Mouse (Mus musculus) embryo, embryonic 11.5 days (tissue): Measurements from ENCODE around the gene Raf1.

Source experiments
- DNase-seq: peaks from one replicate; pipeline ENCODE4 v3.0.0-alpha.2; 2012; ENCODE audit warnings: low read depth, low spot score

Gene Raf1

GRCm38 (mm10) chr6:115676452-115677128 lies at the start of gene Raf1:
TSS of gene Raf1 (minus strand) at chr6:115676635.
- DNase-seq, result peak; percentile 96

GRCm38 (mm10) chr6:115722246-115722645 lies 45.8 kb upstream of the Raf1 start:
- no peak for DNase-seq

- peak; percentile 52 for DNase-seq
Observed at GRCm38 (mm10) chr6:115717715-115718558, 41.5 kb upstream of the Raf1 start.

- DNase-seq, result no peak
Observed at GRCm38 (mm10) chr6:115717101-115717652, 40.7 kb upstream of the Raf1 start.

- DNase-seq, result no peak
Observed at GRCm38 (mm10) chr6:115711261-115711660, 34.8 kb upstream of the Raf1 start.

GRCm38 (mm10) chr6:115702901-115703300 lies 26.5 kb upstream of the Raf1 start:
- DNase-seq, result no peak

GRCm38 (mm10) chr6:115701302-115701701 lies 24.9 kb upstream of the Raf1 start:
- no peak for DNase-seq

- DNase-seq, result no peak
Observed at GRCm38 (mm10) chr6:115700778-115701177, 24.3 kb upstream of the Raf1 start.

GRCm38 (mm10) chr6:115698699-115699098 lies 22.3 kb upstream of the Raf1 start:
- no peak for DNase-seq

- no peak for DNase-seq
Observed at GRCm38 (mm10) chr6:115697739-115698558, 21.5 kb upstream of the Raf1 start.

- no peak for DNase-seq
Observed at GRCm38 (mm10) chr6:115696707-115697215, 20.3 kb upstream of the Raf1 start.

GRCm38 (mm10) chr6:115695124-115695523 lies 18.7 kb upstream of the Raf1 start:
- no peak for DNase-seq

- DNase-seq, result no peak
Observed at GRCm38 (mm10) chr6:115694441-115694842, 18.0 kb upstream of the Raf1 start.

GRCm38 (mm10) chr6:115692963-115693730 lies 16.7 kb upstream of the Raf1 start:
- no peak for DNase-seq

GRCm38 (mm10) chr6:115692163-115692950 lies 15.9 kb upstream of the Raf1 start:
- DNase-seq, result no peak

GRCm38 (mm10) chr6:115690105-115690504 lies 13.7 kb upstream of the Raf1 start:
- no peak for DNase-seq

GRCm38 (mm10) chr6:115688589-115688988 lies 12.2 kb upstream of the Raf1 start:
- DNase-seq, result no peak

- no peak for DNase-seq
Observed at GRCm38 (mm10) chr6:115687753-115688152, 11.3 kb upstream of the Raf1 start.

GRCm38 (mm10) chr6:115684851-115685646 lies 8.6 kb upstream of the Raf1 start:
- DNase-seq, result no peak
